Mouse (Mus musculus): ENCODE data around the gene Hspa8. TPM values are rescaled to one million over a fixed set of nuclear protein-coding genes. Genes with fewer than 3 reads are reported as not detected.

Gene Hspa8
- total RNA-seq, 2 experiments from 2014 or later, result 992 to 1,504 TPM

DNA sequence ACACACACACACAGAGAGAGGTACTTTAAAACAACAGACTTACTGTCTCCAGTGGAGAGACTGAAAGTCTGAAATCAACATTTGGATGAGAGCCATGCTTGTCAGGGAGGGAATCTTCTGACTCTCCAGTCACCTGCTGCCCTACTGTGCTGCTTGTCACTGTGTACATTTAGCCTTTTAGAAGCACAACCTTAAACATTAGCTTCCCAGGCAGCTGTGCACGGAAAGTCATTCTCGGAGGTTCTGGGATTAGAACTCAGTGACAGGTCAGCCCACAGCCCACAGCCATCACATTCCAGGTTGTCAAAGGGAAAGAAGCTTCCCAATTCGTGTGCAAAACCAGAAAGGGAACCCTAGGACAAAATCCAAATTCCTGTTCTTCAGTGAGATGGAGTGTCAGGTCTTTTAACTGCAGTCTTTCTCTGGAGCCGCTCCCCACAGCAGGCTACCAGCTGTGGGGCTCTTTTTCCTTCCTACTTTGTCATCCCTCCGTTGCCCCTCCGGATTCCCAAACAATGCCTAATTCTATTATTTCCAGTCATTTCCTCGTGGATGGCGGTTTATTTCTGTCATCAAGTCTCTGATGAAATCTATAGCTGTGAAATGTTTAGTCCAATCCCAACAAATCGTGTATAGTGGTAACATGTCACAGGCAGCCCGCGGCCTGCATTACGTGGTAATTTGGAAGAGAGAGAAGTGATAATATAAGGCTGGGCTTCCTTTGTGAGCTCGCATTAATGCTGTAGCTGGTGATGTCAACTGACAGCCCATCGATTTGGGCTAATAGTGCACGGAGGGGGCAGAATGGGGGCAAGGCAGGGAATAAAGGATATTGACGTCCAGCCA, 7.5 kb downstream of the Hspa8 start:
- DNase-seq (ENCODE audit: low spot score), result no peak

DNA sequence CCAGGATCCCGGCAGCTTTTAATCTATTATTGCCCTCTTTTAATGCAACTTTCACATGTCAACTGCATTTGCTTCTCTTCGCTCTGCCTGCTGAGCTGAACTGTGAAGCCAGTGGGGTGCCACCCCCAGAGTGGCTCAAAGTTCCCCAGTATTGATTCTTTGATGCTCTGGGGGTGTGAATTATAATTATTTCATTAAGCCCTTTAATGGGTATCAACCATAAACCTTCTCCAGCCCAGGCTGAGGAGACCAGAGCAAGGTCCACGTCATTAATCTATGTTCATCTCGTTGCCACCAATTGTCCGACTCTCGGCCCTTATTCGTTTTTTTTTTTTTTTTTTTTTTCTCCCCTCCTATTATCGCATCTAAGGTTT, 8.1 kb downstream of the Hspa8 start:
- DNase-seq (ENCODE audit: low spot score), result no peak

DNA sequence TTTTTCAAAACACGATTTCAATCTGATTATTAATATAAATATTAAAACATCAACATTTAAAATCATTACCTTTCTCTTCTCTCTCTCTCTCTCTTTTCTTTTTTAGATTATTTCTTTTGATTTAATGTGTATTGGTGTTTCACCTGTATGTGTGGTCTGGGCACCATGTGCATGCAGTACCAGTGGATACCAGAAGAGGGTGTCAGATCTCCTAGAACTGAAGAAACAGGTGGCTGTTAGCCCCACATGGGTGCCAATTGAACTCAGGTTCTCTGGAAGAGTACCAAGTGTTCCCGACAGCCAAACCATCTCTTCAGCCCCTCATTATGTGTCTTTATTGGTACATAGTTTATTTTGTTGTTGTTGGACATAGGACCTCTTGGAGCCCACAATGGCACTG, 11.1 kb downstream of the Hspa8 start:
- DNase-seq (ENCODE audit: low spot score), result no peak

DNA sequence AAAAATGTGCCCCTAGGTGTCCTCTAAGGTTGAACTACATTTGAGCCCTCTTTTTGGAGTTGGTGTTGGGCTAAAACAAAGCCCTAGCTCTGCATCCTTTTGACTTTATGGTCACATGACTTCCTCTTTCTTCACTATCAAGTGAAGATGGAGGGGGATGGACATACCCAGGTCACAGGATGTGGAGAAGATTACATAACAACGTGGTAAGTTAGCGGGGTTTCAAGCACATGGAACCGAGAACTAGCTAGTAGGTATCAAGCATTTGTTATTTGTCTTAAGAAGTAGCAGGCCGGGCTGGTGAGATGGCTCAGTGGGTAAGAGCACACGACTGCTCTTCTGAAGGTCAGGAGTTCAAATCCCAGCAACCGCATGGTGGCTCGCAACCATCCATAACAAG, 13.3 kb downstream of the Hspa8 start:
- no peak for DNase-seq (ENCODE audit: low spot score)

DNA sequence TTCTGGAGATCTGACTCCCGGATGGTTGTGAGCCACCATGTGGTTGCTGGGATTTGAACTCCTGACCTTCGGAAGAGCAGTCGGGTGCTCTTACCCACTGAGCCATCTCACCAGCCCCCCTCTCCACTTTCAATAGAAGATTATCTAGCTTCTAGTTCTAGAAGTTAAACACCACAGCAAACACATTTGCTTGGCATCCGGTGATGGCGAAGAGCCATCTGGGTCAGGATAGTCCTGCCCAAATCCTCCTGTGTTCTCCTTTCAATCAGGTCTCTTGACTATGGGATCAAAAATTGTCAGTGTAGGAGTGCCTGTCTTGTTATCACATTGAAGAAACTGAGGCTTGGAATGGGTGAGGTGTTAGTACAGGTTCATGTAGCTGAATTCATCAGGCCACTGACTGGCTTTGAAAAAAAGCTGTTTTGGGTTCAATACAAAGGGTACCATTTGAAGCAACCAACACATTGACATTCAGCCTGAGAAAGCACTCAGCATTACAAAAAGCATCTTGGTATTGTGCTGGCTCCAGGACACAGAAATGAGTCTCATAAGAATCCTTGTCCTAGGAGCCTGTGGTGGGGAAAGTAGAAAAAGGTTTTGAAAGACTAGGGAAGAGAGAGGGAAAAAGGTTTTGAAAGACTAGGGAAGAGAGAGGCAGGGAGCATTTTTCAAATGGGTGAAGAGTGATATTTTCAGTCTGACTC, 16.7 kb downstream of the Hspa8 start:
- no peak for DNase-seq (ENCODE audit: low spot score)

- DNase-seq (ENCODE audit: low spot score), result no peak
Measured at GRCm38 (mm10) chr9:40825601-40826000, 24.8 kb downstream of the Hspa8 start.

DNA sequence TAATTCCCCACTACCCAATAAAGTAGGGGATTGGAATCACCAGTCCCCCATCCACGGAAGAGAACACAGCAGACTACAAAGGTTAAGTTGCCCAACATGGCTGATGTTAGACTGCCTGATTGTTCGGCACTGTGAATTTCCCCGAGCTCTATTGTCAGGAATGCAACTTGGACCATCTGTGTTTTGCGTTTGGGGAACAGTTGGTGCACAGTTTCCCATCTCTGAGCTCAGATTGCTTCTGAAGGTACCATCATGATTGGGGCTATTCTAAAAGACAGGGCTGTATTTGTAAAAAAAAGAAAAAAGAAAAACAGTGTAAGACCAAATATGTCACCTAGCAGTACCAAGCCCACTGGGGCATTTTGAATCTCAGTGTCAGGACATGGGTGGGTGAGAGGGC, 26.6 kb downstream of the Hspa8 start:
- DNase-seq (ENCODE audit: low spot score), result no peak

DNA sequence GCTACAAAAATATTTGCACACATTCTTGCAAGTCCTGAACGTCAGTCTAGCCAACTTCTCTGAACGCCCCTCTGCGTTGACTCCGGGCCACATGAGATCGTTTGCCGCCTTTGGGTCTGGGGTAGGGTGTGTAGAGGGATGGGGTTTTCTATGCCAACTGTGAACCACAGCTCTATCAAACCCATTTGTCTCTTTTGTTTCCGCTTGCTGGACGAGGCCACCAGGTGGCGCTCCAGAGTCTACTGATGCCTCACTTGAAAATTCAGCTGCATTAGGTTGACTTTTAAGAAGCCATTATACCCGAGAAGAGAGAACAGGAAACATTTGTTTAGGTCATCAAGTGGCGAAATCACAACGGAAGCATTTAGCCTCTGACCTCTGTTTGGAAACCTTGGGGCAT, 33.8 kb downstream of the Hspa8 start:
- DNase-seq (ENCODE audit: low spot score), result peak; percentile 53

GRCm38 (mm10) chr9:40836681-40837080, 35.9 kb downstream of the Hspa8 start:
- no peak for DNase-seq (ENCODE audit: low spot score)

- DNase-seq (ENCODE audit: low spot score), result no peak
Measured at GRCm38 (mm10) chr9:40839662-40840061, 38.9 kb downstream of the Hspa8 start.

- no peak for DNase-seq (ENCODE audit: low spot score)
Measured at GRCm38 (mm10) chr9:40851515-40851914, 50.7 kb downstream of the Hspa8 start.

DNA sequence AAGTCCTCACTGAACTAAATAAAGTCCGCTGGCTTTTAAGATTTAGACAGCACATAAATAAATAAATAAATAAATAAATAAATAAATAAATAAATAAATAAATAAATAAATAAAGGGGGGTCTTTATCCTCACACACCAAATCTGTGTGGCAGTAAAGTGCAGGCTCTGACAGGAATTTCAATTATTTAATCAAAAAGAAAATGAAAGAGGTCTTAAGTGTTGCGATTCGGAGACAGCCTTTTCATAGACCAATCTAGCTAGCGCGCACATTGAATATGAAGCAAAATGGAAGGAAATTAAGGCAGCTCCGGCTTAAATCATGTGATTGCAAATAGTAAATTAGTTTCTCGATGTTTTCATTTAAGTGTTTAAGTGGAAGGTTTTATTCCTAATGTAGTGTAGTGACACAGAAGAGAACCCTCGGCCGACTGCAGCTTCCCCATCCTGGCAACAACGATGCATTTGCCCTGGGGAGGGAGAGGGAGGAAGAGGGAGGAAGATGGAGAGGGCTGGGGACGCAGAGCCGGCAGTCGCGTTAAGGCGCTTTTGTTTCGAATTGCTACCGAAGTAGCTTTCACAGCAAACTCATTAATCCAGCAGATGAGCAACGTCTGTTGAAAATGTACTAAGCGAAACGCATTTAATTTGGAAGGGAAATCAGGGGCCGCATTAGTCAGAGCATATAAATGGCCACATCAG, 57.8 kb downstream of the Hspa8 start:
- DNase-seq (ENCODE audit: low spot score), result no peak

GRCm38 (mm10) chr9:40859196-40859595, 58.4 kb downstream of the Hspa8 start:
- no peak for DNase-seq (ENCODE audit: low spot score)

Other genes with a start within 250 kb of the Hspa8 start
- gene Gm21915, start 130.4 kb upstream of the Hspa8 start, total RNA-seq (2021), result not detected
- gene Clmp, start 115.0 kb upstream of the Hspa8 start, total RNA-seq (2021), result 1 to 10 TPM; 3.7 to 5.6 TPM
- gene Bsx, start 73.1 kb downstream of the Hspa8 start, total RNA-seq (2021), result not detected
- gene Jhy, start 163.1 kb downstream of the Hspa8 start, total RNA-seq (2021), result not detected
- not detected for gene Crtam, start 203.6 kb downstream of the Hspa8 start, total RNA-seq (2021)

Data from gastrocnemius, adult 18-20 months (tissue).